Mouse (Mus musculus) stomach, embryonic 14.5 days (tissue): ENCODE measurements at regions not wholly inside any gene's neighbourhood (a gene's known extent, or its start where the extent isn't known, plus 50 kb on each side); places are given as distances from the start of the nearest gene placed in this dataset.
"Not testable (repeated sequence)": the region's sequence is repeated elsewhere in the genome, so short reads cannot be mapped to it uniquely, and the experiment has no call there.

Experiments used
- ATAC-seq: fragments of 200-750 bp; cut with Nextera tagmentation; 2 replicates; pipeline ENCODE4 v1.8.0; 2017; ENCODE audit warnings: low read depth, moderate TSS enrichment; ENCODE audit not compliant: insufficient number of reproducible peaks, insufficient read depth, low FRiP score
- H3K27ac ChIP-seq: fragments of 300-500 bp; sonication (generic); 2 replicates; pipeline ENCODE4 v1.5.1; 2014; ENCODE audit warnings: mild to moderate bottlenecking, low read length, moderate library complexity, mixed read lengths
- H3K27me3 ChIP-seq: fragments of 300-500 bp; sonication (generic); 2 replicates; pipeline ENCODE4 v1.6.1; 2014; ENCODE audit warnings: low read length, control low read depth, mixed read lengths; ENCODE audit not compliant: control insufficient read depth, insufficient read depth
- H3K36me3 ChIP-seq: fragments of 300-500 bp; sonication (generic); 2 replicates; pipeline ENCODE4 v1.6.1; 2014; ENCODE audit warnings: mild to moderate bottlenecking, control low read depth, low read length, moderate library complexity, mixed read lengths; ENCODE audit not compliant: control insufficient read depth, insufficient read depth
- H3K4me1 ChIP-seq: fragments of 300-500 bp; sonication (generic); 2 replicates; pipeline ENCODE4 v1.6.1; 2014; ENCODE audit warnings: low read length, control low read depth, mixed read lengths; ENCODE audit not compliant: control insufficient read depth, insufficient read depth
- H3K4me2 ChIP-seq: fragments of 300-500 bp; sonication (generic); replicated peaks from 2 replicates; pipeline ENCODE4 v1.6.1; 2014; ENCODE audit warnings: low read depth, low read length, control low read depth
- H3K4me3 ChIP-seq: fragments of 300-500 bp; sonication (generic); 2 replicates; pipeline ENCODE4 v1.5.1; 2014; ENCODE audit warnings: low read depth, low read length, control low read depth
- H3K9ac ChIP-seq: fragments of 300-500 bp; sonication (generic); replicated peaks from 2 replicates; pipeline ENCODE4 v1.6.1; 2014; ENCODE audit warnings: low read depth, mild to moderate bottlenecking, control low read depth, low read length, moderate library complexity, mixed read lengths
- H3K9me3 ChIP-seq: fragments of 300-500 bp; sonication (generic); 2 replicates; pipeline ENCODE4 v1.6.1; 2016; ENCODE audit warnings: low read depth, low read length, control low read depth; ENCODE audit not compliant: control insufficient read depth
- WGBS: fragments of 180-500 bp; shearing (Covaris S2); extraction: QIAGEN DNeasy Blood & Tissue Kit; methylation state at CpG from one replicate; pipeline ENCODE4 v1.1.7; 2014; 5-methylcytosine and 5-hydroxymethylcytosine counted together

GRCm38 (mm10) chr14:19217916-19218315 lies 200.8 kb downstream of the Gm21738 start:
- not testable (repeated sequence) for H3K4me1 ChIP-seq, H3K27ac ChIP-seq, H3K9me3 ChIP-seq, H3K36me3 ChIP-seq, H3K4me3 ChIP-seq, H3K27me3 ChIP-seq, ATAC-seq, H3K9ac ChIP-seq, H3K4me2 ChIP-seq
- 74% methylated on average over 5 of the region's 5 CpGs for WGBS

GRCm38 (mm10) chr14:19208507-19208906 lies 210.2 kb downstream of the Gm21738 start:
- no peak overlapping the region for H3K4me2 ChIP-seq
- no peak overlapping the region for H3K9ac ChIP-seq
- no peaks in the 10 kb centered on the region for H3K27me3 ChIP-seq
- H3K4me3 ChIP-seq, result no peak overlapping the region
- ATAC-seq, result peak; percentile 33; the same call in 1 of the 2 replicates
- no peaks in the 10 kb centered on the region for H3K9me3 ChIP-seq
- H3K27ac ChIP-seq, result no peak overlapping the region
- H3K4me1 ChIP-seq, result no peaks in the 10 kb centered on the region
- H3K36me3 ChIP-seq, result no peaks in the 10 kb centered on the region
- 24% methylated on average over 4 of the region's 4 CpGs for WGBS

- H3K9me3 ChIP-seq, H3K4me3 ChIP-seq, H3K27ac ChIP-seq, H3K4me1 ChIP-seq, H3K9ac ChIP-seq, H3K4me2 ChIP-seq, H3K36me3 ChIP-seq, ATAC-seq, H3K27me3 ChIP-seq: not testable (repeated sequence)
- 68% methylated on average over 9 of the region's 9 CpGs for WGBS
These were observed 238.5 kb downstream of the Gm21738 start for GRCm38 (mm10) chr14:19180203-19180602.

GRCm38 (mm10) chr14:19178060-19178459 lies 240.7 kb downstream of the Gm21738 start:
- H3K4me1 ChIP-seq, H3K9ac ChIP-seq, H3K4me2 ChIP-seq, H3K27me3 ChIP-seq, H3K36me3 ChIP-seq, H3K27ac ChIP-seq, H3K4me3 ChIP-seq, H3K9me3 ChIP-seq, ATAC-seq: not testable (repeated sequence)
- WGBS, result 68% methylated on average over 3 of the region's 3 CpGs

- Histone ChIP-seq H3K36me3 (no peaks in the 10 kb centered on the region), H3K4me2 (no peak overlapping the region), H3K4me1 (no peaks in the 10 kb centered on the region), H3K27me3 (no peaks in the 10 kb centered on the region), H3K27ac (no peak overlapping the region), H3K9me3 (no peaks in the 10 kb centered on the region), H3K9ac (no peak overlapping the region), H3K4me3 (no peak overlapping the region)
- ATAC-seq, result no peak
- WGBS, result 17% methylated on average over 2 of the region's 2 CpGs
These were observed 243.4 kb downstream of the Gm21738 start for GRCm38 (mm10) chr14:19175288-19175687.

GRCm38 (mm10) chr14:19170300-19171022 lies 248.3 kb downstream of the Gm21738 start:
- not testable (repeated sequence) for H3K9me3 ChIP-seq, H3K27ac ChIP-seq, H3K36me3 ChIP-seq, H3K4me3 ChIP-seq, H3K9ac ChIP-seq, H3K4me2 ChIP-seq, H3K4me1 ChIP-seq, H3K27me3 ChIP-seq
- WGBS, result 51% methylated on average over 4 of the region's 4 CpGs
- ATAC-seq, result peak; percentile 63; the same call in 1 of the 2 replicates

GRCm38 (mm10) chr14:19166821-19167220 lies 251.9 kb downstream of the Gm21738 start:
- Histone ChIP-seq H3K27me3 (no peaks in the 10 kb centered on the region), H3K36me3 (no peaks in the 10 kb centered on the region), H3K9me3 (no peaks in the 10 kb centered on the region), H3K4me3 (no peak overlapping the region), H3K4me1 (no peaks in the 10 kb centered on the region), H3K9ac (no peak overlapping the region), H3K4me2 (no peak overlapping the region), H3K27ac (no peak overlapping the region)
- no peak for ATAC-seq

GRCm38 (mm10) chr14:19139875-19140274 lies 245.8 kb upstream of the Ube2e2 start:
- H3K4me2 ChIP-seq, H3K4me3 ChIP-seq, H3K9me3 ChIP-seq, H3K27me3 ChIP-seq, H3K9ac ChIP-seq, ATAC-seq, H3K36me3 ChIP-seq, H3K4me1 ChIP-seq, H3K27ac ChIP-seq: not testable (repeated sequence)
- 78% methylated on average over 6 of the region's 6 CpGs for WGBS

GRCm38 (mm10) chr14:19131532-19131931 lies 237.5 kb upstream of the Ube2e2 start:
- no peaks in the 10 kb centered on the region for H3K36me3 ChIP-seq
- ATAC-seq, result no peak
- WGBS, result 58% methylated on average over 1 of the region's 1 CpGs
- no peak overlapping the region for H3K4me3 ChIP-seq
- no peaks in the 10 kb centered on the region for H3K4me1 ChIP-seq
- no peak overlapping the region for H3K4me2 ChIP-seq
- H3K9me3 ChIP-seq, result 0 out of 2 replicates have a peak, but pooled peaks cover 3% of the 10 kb centered on the region
- H3K27me3 ChIP-seq, result no peaks in the 10 kb centered on the region
- H3K27ac ChIP-seq, result no peak overlapping the region
- no peak overlapping the region for H3K9ac ChIP-seq
